Mouse (Mus musculus): ENCODE measurements around the gene Ppie.
"Not testable (repeated sequence)": the region's sequence is repeated elsewhere in the genome, so short reads cannot be mapped to it uniquely, and the experiment has no call there.

DNA sequence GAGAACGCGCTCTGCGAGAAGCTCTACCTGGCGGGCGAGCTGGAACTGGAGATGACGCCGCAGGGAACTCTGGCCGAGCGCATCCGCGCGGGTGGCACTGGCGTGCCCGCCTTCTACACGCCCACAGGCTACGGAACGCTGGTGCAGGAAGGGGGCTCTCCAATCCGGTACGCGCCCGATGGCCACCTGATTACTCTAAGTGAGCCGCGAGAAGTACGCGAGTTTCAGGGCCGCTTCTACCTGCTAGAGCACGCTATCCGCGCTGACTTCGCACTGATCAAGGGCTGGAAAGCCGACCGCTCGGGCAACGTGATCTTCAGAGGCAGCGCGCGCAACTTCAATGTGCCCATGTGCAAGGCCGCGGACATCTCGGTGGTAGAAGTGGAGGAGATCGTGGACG, 23.1 kb downstream of the Ppie start:
- not testable (repeated sequence) for TF ChIP-seq CTCF (IDR thresholded peaks at IDR 0.05; ENCODE audit: extremely low read depth, insufficient read depth, insufficient read length, insufficient replicate concordance); POLR2A (IDR thresholded peaks at IDR 0.05; ENCODE audit: low read depth, low read length)

Data from spleen, adult 2 months (tissue).